Mouse (Mus musculus): ENCODE results near the gene Abca4. TPM values are rescaled to one million over a fixed set of nuclear protein-coding genes. Genes with fewer than 3 reads are reported as not detected.

Gene Abca4
- polyA plus RNA-seq (2015; fragmentation: Nextera tagmentation; extraction: Ambion mirVana), result 1.3 and 1.6 TPM in 2 replicates

DNA sequence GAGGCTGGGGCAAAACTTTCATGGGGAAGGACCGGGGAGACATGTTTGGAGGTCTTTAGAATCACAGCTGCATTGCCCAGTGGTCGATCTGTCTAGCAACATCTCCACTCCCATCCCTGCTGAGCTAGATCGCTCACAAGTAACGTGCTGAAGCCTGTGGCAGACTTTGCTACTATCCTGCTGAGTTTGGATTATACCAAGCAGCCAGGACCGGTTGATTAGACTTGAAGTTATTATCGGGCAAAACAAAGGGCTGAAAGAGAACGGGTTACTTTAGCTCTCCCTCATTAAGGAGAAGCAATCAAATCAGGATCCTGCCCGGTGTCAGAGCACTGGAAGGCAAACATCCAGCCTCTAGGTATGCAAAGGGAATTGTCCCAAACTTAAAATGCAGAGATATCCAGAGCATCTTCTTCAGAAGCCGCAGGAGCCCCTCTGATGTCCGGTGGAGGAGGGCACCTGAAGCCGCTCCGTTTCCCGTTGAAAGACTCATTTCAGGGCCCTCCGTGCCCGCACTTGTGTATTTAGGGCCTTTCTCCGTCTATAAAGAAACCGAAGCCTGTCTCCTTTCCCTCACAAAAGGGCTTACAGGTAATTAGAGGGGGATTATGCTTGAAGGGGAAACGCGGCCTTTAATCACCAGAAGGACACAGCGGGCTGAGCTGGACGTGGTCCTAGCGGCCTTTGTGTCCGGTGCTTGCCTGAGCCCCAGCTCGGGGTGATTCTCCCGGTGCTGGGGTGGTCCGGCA is at the start of gene Abca4:
Abca4 (plus strand) TSS at position 645 of the 749 bp plus-strand sequence.
- WGBS, result 26% methylated on average over 26 of the region's 26 CpGs
- Histone ChIP-seq H3K4me2 (replicated peaks) (peak within 1 kb of the TSS; percentile 13), H3K9me3 (replicated peaks) (no peaks in the 10 kb centered on the region), H3K4me1 (peaks cover 62% of the 10 kb centered on the region), H3K27me3 (no peaks in the 10 kb centered on the region), H3K27ac (replicated peaks) (peak within 1 kb of the TSS; percentile 45; the same call in 1 of the 2 replicates), H3K36me3 (no peaks in the 10 kb centered on the region), H3K9ac (no peak within 1 kb of the TSS), H3K4me3 (replicated peaks) (no peak within 1 kb of the TSS)
- ATAC-seq (ENCODE audit: insufficient number of reproducible peaks, low FRiP score, low TSS enrichment, low read depth), result no peak

DNA sequence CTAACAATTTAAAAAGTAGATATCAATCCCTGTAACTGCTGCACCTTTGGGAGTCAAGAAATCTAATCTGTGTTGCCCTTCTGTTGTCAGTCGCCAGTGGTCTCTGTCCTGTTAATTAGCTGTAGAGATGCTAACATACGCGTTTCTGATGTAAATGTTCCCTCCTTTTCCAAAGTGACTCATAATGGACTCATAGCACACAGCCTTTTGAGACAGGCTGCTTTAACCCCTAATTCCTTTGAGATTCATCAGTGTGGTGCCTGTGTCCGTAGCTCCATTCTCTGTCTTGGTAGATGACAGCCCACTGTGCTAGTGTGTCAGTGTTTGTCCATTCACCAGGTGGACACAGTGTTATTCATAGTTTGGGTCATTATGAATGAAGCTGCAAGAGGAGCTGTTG is 49.1 kb upstream of the Abca4 start:
- H3K4me3 ChIP-seq (replicated peaks), result no peak overlapping the region
- 82% methylated on average over 4 of the region's 4 CpGs for WGBS
- H3K9ac ChIP-seq, result no peak overlapping the region
- no peaks in the 10 kb centered on the region for H3K27me3 ChIP-seq
- H3K36me3 ChIP-seq, result peaks cover 38% of the 10 kb centered on the region
- H3K4me2 ChIP-seq (replicated peaks), result no peak overlapping the region
- no peak overlapping the region for H3K27ac ChIP-seq (replicated peaks)
- H3K9me3 ChIP-seq (replicated peaks), result no peaks in the 10 kb centered on the region
- no peak for ATAC-seq (ENCODE audit: insufficient number of reproducible peaks, low FRiP score, low TSS enrichment, low read depth)
- no peaks in the 10 kb centered on the region; the same call in 1 of the 2 replicates for H3K4me1 ChIP-seq

DNA sequence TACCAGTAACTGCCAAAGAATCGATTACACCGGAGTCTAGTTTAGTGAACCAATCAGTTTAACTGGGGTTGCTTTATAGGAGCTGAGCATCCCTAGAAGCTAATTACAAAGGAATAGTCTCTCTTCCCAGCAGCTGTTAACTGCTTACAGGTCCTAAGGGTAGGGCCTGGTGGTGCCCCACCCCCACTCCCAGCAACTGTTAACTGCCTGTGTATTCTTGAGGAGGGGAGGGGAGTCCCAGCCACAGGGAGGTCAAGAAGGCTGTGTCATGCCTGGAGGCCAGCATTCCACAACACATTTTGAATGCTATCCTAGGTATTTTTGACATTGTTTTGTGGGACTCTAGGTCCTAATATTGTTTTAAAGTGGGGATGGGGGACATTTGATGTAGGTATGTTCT is 44.3 kb upstream of the Abca4 start:
- H3K4me1 ChIP-seq, result no peaks in the 10 kb centered on the region; the same call in 1 of the 2 replicates
- no peaks in the 10 kb centered on the region for H3K27me3 ChIP-seq
- no peak overlapping the region for H3K4me3 ChIP-seq (replicated peaks)
- no peak overlapping the region for H3K9ac ChIP-seq
- H3K9me3 ChIP-seq (replicated peaks), result no peaks in the 10 kb centered on the region
- WGBS, result 63% methylated on average over 2 of the region's 2 CpGs
- peaks cover 22% of the 10 kb centered on the region for H3K36me3 ChIP-seq
- no peak for ATAC-seq (ENCODE audit: insufficient number of reproducible peaks, low FRiP score, low TSS enrichment, low read depth)
- H3K27ac ChIP-seq (replicated peaks), result no peak overlapping the region
- H3K4me2 ChIP-seq (replicated peaks), result no peak overlapping the region

DNA sequence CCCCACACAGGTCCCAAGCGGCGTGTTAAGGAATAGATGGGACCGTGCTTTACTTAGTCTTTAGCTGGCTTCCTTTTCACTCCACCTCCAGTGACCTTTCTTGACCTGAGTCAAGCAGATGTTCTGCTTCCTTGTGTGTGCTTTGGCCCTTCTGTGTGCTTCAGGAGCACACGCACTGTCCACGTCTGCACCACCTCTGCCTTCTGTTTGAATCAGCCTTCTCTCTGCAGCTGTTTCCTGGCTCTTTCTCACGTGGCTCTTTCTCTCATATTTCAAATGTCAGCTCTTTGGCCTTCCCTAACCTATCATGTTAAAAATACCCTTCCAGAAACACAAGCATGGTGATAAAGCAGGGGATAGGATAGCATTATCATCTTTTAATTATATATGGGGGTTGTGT is 42.7 kb upstream of the Abca4 start:
- Histone ChIP-seq H3K9ac (no peak overlapping the region), H3K4me1 (no peaks in the 10 kb centered on the region; the same call in 1 of the 2 replicates), H3K27me3 (no peaks in the 10 kb centered on the region), H3K4me3 (replicated peaks) (no peak overlapping the region), H3K36me3 (peaks cover 18% of the 10 kb centered on the region), H3K4me2 (replicated peaks) (no peak overlapping the region), H3K9me3 (replicated peaks) (no peaks in the 10 kb centered on the region), H3K27ac (replicated peaks) (no peak overlapping the region)
- 49% methylated on average over 6 of the region's 6 CpGs for WGBS
- no peak for ATAC-seq (ENCODE audit: insufficient number of reproducible peaks, low FRiP score, low TSS enrichment, low read depth)

DNA sequence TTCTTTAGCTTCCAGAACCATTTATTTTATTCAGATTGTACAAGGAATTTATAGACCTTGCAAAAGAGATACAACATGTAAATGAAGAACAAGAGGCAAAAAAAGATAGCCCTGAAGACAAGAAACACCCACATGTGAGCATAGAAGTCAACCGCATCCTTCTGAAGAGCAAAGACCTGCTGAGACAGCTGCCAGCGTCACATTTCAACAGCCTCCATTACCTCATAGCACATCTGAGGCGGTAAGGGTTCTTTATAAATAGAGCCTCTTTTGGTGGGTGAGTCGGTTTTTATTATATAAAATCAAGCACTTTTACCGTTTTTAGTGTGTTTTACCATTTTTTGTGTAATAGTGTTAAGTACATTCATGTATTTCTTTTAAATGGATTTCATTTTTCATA is 34.4 kb upstream of the Abca4 start:
- Histone ChIP-seq H3K4me2 (replicated peaks) (no peak overlapping the region), H3K4me1 (no peaks in the 10 kb centered on the region), H3K9ac (no peak overlapping the region), H3K4me3 (replicated peaks) (no peak overlapping the region), H3K9me3 (replicated peaks) (no peaks in the 10 kb centered on the region), H3K36me3 (peaks cover 58% of the 10 kb centered on the region), H3K27me3 (no peaks in the 10 kb centered on the region), H3K27ac (replicated peaks) (no peak overlapping the region)
- no peak for ATAC-seq (ENCODE audit: insufficient number of reproducible peaks, low FRiP score, low TSS enrichment, low read depth)
- 83% methylated on average over 5 of the region's 5 CpGs for WGBS

DNA sequence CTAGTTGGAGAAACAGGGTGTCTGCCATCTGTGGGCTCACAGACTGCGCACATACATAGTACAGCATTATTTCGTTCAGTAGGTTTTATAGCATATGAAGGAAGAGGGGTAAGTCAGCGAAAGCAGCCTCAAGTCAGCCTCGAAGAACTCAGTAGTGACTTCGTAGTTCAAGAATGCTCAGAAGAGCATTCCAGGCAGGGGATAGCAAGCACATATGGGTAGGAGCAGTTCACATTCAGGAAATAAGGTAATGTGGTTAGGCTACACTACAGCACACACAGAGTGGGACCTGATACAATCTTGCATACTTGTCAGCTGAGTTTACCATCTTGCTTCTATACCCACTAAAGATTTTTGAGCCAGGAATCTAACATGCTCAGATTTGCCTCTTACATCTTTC is 34.0 kb upstream of the Abca4 start:
- Histone ChIP-seq H3K4me2 (replicated peaks) (no peak overlapping the region), H3K36me3 (peaks cover 60% of the 10 kb centered on the region), H3K27ac (replicated peaks) (no peak overlapping the region), H3K27me3 (no peaks in the 10 kb centered on the region), H3K9ac (no peak overlapping the region), H3K4me3 (replicated peaks) (no peak overlapping the region), H3K4me1 (no peaks in the 10 kb centered on the region), H3K9me3 (replicated peaks) (no peaks in the 10 kb centered on the region)
- ATAC-seq (ENCODE audit: insufficient number of reproducible peaks, low FRiP score, low TSS enrichment, low read depth), result no peak
- WGBS, result 80% methylated on average over 5 of the region's 5 CpGs

DNA sequence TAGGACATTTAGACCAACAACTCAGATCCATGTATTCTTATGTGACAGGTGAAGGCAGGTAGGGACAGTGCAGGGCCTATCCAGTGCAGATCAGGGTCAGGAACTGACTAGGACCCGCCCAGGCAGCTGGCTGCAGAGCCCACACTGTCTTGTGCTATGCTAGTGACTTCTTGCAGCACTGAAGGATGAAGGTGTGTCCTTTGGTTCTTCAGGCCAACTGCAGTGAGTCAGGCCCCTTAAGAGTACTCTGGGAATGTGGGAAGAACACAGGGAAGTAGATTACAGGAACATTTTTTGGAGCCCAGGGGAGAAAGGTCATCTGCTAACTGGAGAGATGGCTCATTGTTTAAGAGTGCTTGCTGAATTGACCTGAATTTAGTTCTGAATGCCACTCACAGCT is 31.8 kb upstream of the Abca4 start:
- WGBS, result 88% methylated on average over 1 of the region's 1 CpGs
- H3K4me2 ChIP-seq (replicated peaks), result no peak overlapping the region
- H3K4me3 ChIP-seq (replicated peaks), result no peak overlapping the region
- no peaks in the 10 kb centered on the region for H3K9me3 ChIP-seq (replicated peaks)
- no peaks in the 10 kb centered on the region for H3K4me1 ChIP-seq
- ATAC-seq (ENCODE audit: insufficient number of reproducible peaks, low FRiP score, low TSS enrichment, low read depth), result no peak
- no peaks in the 10 kb centered on the region for H3K27me3 ChIP-seq
- no peak overlapping the region for H3K27ac ChIP-seq (replicated peaks)
- no peak overlapping the region for H3K9ac ChIP-seq
- H3K36me3 ChIP-seq, result peaks cover 58% of the 10 kb centered on the region

DNA sequence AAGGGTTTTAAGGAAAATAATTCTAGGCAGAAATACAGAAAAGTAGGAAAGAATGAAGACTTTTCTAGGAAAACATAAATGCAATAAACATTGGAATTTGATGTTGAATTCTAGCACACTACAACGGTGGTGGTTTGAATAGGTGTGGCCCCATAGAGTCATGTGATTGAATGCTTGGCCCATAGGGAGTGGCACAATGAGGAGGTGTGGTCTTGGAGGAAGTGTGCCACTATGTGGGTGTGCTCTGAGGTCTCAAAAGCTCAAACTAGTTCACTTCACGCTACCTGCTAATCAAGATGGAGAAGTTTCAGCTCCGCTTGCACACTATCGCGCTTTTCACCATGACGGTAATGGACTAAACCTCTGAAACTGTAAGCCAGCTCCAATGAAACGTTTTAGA is 25.8 kb upstream of the Abca4 start:
- H3K9ac ChIP-seq, result no peak overlapping the region
- H3K27me3 ChIP-seq, result no peaks in the 10 kb centered on the region
- ATAC-seq (ENCODE audit: insufficient number of reproducible peaks, low FRiP score, low TSS enrichment, low read depth), result no peak
- no peak overlapping the region for H3K4me2 ChIP-seq (replicated peaks)
- H3K4me3 ChIP-seq (replicated peaks), result no peak overlapping the region
- H3K36me3 ChIP-seq, result peaks cover 14% of the 10 kb centered on the region
- no peak overlapping the region for H3K27ac ChIP-seq (replicated peaks)
- no peaks in the 10 kb centered on the region for H3K9me3 ChIP-seq (replicated peaks)
- H3K4me1 ChIP-seq, result no peaks in the 10 kb centered on the region
- 87% methylated on average over 7 of the region's 7 CpGs for WGBS

DNA sequence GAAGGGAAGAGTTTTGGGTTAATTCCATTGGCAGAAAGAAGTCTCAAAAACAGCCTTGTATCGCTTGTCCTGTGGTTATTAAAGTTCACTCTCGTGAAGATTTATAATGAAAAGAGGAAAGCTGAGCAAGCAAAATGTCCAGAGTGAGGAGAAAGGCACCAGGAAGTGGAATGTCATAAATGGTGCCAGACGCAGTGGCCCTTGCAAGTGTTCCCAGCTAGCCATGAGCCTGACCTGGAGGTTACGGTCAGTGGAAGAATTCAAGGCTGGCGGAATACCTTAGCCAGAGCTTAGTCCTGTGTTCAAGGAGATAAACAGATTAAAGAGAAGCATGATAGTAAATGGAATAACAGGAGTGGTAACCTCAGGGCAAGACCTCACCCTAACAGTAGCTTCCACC is 25.1 kb upstream of the Abca4 start:
- Histone ChIP-seq H3K4me1 (no peaks in the 10 kb centered on the region), H3K36me3 (peaks cover 9% of the 10 kb centered on the region), H3K27me3 (no peaks in the 10 kb centered on the region), H3K4me2 (replicated peaks) (no peak overlapping the region), H3K4me3 (replicated peaks) (no peak overlapping the region), H3K9ac (no peak overlapping the region), H3K9me3 (replicated peaks) (no peaks in the 10 kb centered on the region), H3K27ac (replicated peaks) (no peak overlapping the region)
- WGBS, result 87% methylated on average over 5 of the region's 5 CpGs
- no peak for ATAC-seq (ENCODE audit: insufficient number of reproducible peaks, low FRiP score, low TSS enrichment, low read depth)

DNA sequence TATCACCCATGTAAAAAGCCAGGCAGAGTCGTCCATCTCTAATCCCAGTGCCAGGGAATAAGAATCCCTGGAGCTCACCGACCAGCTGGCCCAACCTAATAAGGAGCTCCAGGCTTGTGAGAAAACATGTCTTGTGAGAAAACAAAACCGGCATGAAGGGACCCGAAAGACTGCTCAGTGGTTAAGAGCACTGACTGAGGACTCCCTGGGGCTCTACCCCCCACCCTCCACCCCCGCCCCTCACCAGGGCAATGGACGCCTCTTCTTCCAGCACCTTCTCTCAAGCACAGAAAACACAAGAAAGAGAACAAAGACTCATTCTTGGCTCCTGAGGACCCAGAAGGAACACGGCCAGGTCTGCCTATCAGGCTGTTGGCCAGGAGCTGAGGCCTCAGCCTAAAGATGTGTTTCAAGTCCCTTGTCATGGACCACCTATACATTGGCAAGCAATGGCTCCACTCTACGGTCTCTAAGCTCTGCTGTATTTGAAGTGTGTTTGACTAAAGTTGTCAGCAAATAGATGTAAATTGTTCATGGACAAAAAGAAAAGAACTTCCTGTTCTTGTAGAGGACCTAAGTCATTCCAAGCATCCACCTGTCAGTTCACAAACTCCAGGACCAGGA is 23.1 kb upstream of the Abca4 start:
- no peak overlapping the region for H3K4me2 ChIP-seq (replicated peaks)
- H3K4me3 ChIP-seq (replicated peaks), result no peak overlapping the region
- no peaks in the 10 kb centered on the region; the same call in 1 of the 2 replicates for H3K36me3 ChIP-seq
- no peaks in the 10 kb centered on the region for H3K4me1 ChIP-seq
- ATAC-seq (ENCODE audit: insufficient number of reproducible peaks, low FRiP score, low TSS enrichment, low read depth), result no peak
- 80% methylated on average over 8 of the region's 8 CpGs for WGBS
- H3K27ac ChIP-seq (replicated peaks), result no peak overlapping the region
- H3K9me3 ChIP-seq (replicated peaks), result no peaks in the 10 kb centered on the region
- no peaks in the 10 kb centered on the region for H3K27me3 ChIP-seq
- no peak overlapping the region for H3K9ac ChIP-seq

DNA sequence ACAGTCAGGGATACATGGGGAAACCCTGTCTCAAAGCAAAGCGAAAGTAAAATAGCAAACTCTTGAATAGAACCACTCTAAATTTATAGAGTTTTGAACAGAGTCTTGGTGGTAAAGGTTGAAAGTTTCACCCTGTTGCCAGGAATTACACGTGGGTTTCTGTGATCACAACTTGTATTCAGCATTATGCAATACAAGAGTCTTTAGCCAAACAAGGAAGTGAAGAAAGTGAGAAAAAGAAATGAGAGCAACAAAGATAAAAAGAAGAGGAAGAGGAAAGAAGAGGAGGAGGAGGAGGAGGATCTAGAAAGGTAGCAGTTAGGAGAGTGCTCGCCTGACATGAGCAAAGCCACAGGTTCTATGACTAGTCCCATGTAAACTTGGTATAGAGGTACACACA is 21.9 kb upstream of the Abca4 start:
- ATAC-seq (ENCODE audit: insufficient number of reproducible peaks, low FRiP score, low TSS enrichment, low read depth), result no peak
- no peak overlapping the region for H3K9ac ChIP-seq
- H3K4me2 ChIP-seq (replicated peaks), result no peak overlapping the region
- H3K4me1 ChIP-seq, result 0 out of 2 replicates have a peak, but pooled peaks cover 3% of the 10 kb centered on the region
- no peak overlapping the region for H3K27ac ChIP-seq (replicated peaks)
- no peaks in the 10 kb centered on the region; the same call in 1 of the 2 replicates for H3K36me3 ChIP-seq
- no peaks in the 10 kb centered on the region for H3K9me3 ChIP-seq (replicated peaks)
- no peak overlapping the region for H3K4me3 ChIP-seq (replicated peaks)
- 85% methylated on average over 3 of the region's 3 CpGs for WGBS
- H3K27me3 ChIP-seq, result no peaks in the 10 kb centered on the region
